Mouse (Mus musculus) lung, embryonic 14.5 days (tissue): ENCODE data around the gene Iqca. TPM values are rescaled to one million over a fixed set of nuclear protein-coding genes. Genes with fewer than 3 reads are reported as not detected.

Experiments
- ATAC-seq: fragments of 200-750 bp; cut with Nextera tagmentation; 2 replicates; pipeline ENCODE4 v1.8.0; 2017; ENCODE audit warnings: mild to moderate bottlenecking, moderate TSS enrichment, moderate library complexity; ENCODE audit not compliant: insufficient read depth
- DNase-seq: peaks from one replicate; pipeline ENCODE4 v3.0.0-alpha.2; 2015
- H3K27ac ChIP-seq: fragments of 300-500 bp; sonication (generic); 2 replicates; pipeline ENCODE4 v1.5.1; 2014; ENCODE audit warnings: low read depth, mild to moderate bottlenecking, moderate library complexity
- H3K27me3 ChIP-seq: fragments of 300-500 bp; sonication (generic); 2 replicates; pipeline ENCODE4 v1.6.1; 2014; ENCODE audit warnings: low read length, control low read depth; ENCODE audit not compliant: insufficient read depth
- H3K36me3 ChIP-seq: fragments of 300-500 bp; sonication (generic); 2 replicates; pipeline ENCODE4 v1.6.1; 2014; ENCODE audit warnings: control low read depth; ENCODE audit not compliant: insufficient read depth
- H3K4me1 ChIP-seq: fragments of 300-500 bp; sonication (generic); 2 replicates; pipeline ENCODE4 v1.6.1; 2014; ENCODE audit warnings: antibody characterized with exemption, control low read depth; ENCODE audit not compliant: insufficient read depth
- H3K4me2 ChIP-seq: fragments of 300-500 bp; sonication (generic); 2 replicates; pipeline ENCODE4 v1.6.1; 2014; ENCODE audit warnings: mild to moderate bottlenecking
- H3K4me3 ChIP-seq: fragments of 300-500 bp; sonication (generic); 2 replicates; pipeline ENCODE4 v1.5.1; 2014; ENCODE audit warnings: low read depth, low read length
- H3K9ac ChIP-seq: fragments of 300-500 bp; sonication (generic); 2 replicates; pipeline ENCODE4 v1.6.1; 2014
- H3K9me3 ChIP-seq: fragments of 300-500 bp; sonication (generic); 2 replicates; pipeline ENCODE4 v1.6.1; 2016; ENCODE audit warnings: low read depth, low read length, control low read depth
- CTCF ChIP-seq: IDR thresholded peaks from 2 replicates; pipeline ENCODE4 v1.5.1; 2016; ENCODE audit warnings: antibody characterized with exemption, low read depth
- WGBS: fragments of 180-500 bp; shearing (Covaris S2); extraction: QIAGEN DNeasy Blood & Tissue Kit; methylation state at CpG from one replicate; pipeline ENCODE4 v1.1.7; 2014; 5-methylcytosine and 5-hydroxymethylcytosine counted together
- polyA plus RNA-seq: library from polyadenylated mRNA; unstranded; fragments of >200 nt; fragmentation: Nextera tagmentation; extraction: Ambion mirVana; gene quantifications from 2 replicates; pipeline ENCODE4 v1.2.1, GENCODE M21; 2014

Gene Iqca
- polyA plus RNA-seq, 1 experiment from 2014 or later = 0.11 TPM

DNA sequence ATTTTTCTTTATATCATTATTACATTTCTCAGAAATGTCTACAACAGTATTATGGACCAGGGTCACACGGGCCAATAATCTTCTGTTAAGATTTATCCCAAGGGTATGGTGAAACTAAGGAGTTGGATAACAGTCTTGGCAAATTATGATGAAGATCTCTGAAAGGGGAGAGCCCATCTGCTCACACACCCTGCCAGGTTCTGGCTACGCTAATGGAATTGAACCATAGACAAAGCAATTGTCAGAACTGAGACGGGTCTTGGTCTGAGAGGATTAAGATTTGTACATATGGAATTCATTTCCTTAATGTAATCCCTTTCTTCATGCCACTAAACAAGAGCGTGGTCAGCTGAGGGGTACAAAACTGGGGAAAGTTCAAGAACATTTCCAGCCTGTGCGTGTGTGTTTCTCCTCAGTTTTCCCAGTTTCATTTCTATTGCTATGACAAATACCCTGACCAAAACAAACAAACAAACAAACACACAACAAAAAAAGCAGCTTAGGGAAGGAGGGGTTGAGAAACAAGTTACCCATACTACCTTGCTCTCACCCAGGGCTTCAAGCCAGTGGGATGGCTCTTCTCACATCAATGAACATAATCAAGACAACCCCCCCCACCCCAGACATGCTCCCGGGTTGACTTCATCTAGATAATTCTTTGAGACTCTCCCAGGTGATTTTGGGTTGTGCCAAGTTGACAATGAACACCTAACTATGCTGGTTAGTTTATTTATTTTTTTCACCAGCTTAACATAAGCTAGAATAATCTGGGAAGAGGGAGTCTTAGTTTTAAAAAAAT is 64.8 kb downstream of the Iqca start:
- Histone ChIP-seq H3K27ac (no peak overlapping the region), H3K9me3 (no peaks in the 10 kb centered on the region), H3K4me1 (no peaks in the 10 kb centered on the region), H3K36me3 (no peaks in the 10 kb centered on the region), H3K9ac (no peak overlapping the region), H3K27me3 (no peaks in the 10 kb centered on the region), H3K4me2 (no peak overlapping the region), H3K4me3 (no peak overlapping the region)
- DNase-seq = no peak
- no peak for TF ChIP-seq CTCF
- no peak for ATAC-seq
- WGBS = 72% methylated on average over 6 of the region's 6 CpGs

DNA sequence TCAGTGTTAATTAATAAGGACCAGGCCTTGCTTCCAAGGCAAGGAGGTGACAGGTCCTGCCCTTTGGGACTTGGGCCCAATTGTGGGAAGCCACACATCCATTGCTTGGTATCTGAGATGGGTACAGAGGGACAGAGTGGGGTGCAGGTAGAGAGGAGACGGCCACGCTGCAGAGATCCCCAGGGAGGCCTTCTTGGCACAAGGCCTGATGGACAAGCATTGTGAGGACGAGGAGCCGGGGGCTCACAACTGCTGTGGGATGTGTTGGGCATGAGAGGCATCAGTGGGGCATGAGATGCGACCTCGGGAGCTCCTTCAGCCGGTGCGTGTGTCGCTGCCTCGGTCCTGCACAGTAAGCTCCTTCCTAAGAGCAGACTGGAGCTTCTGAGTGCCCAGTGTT is 66.7 kb downstream of the Iqca start:
- DNase-seq (no peak), ATAC-seq (no peak)
- no peaks in the 10 kb centered on the region for H3K4me1 ChIP-seq
- no peaks in the 10 kb centered on the region for H3K9me3 ChIP-seq
- H3K27me3 ChIP-seq = no peaks in the 10 kb centered on the region
- H3K4me2 ChIP-seq = no peak overlapping the region
- no peak for TF ChIP-seq CTCF
- H3K9ac ChIP-seq = no peak overlapping the region
- no peaks in the 10 kb centered on the region for H3K36me3 ChIP-seq
- no peak overlapping the region for H3K4me3 ChIP-seq
- 80% methylated on average over 10 of the region's 10 CpGs for WGBS
- H3K27ac ChIP-seq = no peak overlapping the region

DNA sequence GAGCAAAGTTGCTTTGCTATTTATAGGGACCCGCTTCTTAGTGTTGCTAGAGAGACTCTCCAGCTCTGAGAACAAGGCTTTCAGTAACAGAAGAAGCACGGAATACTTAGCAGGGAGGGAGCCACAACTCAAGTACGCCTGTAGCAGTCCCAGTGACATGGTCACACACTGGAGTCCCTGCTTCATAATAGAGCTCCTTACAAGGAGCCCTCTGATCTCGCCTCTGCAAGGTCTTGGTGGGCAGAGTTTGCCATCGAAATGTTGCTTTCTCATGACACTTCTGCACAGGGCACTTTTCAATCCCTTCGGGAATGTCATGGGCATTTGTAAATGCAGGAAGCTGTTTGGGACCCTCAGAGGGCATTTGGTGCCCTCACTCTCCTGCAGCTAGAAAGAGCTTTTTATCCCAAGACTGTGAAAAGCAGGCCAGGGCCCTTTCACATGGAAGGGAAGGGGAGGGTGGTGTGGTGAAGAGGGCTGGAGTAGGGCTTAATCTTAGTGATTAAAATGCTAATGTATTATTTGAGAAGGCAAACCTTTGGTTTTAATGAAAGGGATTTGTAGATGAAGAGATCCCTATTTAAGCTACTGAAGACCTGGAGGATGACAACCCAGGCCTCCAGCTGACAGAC is 67.6 kb downstream of the Iqca start:
- Histone ChIP-seq H3K9me3 (no peaks in the 10 kb centered on the region), H3K4me3 (no peak overlapping the region), H3K9ac (no peak overlapping the region), H3K36me3 (no peaks in the 10 kb centered on the region), H3K4me1 (no peaks in the 10 kb centered on the region), H3K27me3 (no peaks in the 10 kb centered on the region), H3K4me2 (no peak overlapping the region), H3K27ac (no peak overlapping the region)
- ATAC-seq (no peak), DNase-seq (no peak)
- no peak for TF ChIP-seq CTCF
- WGBS = 53% methylated on average over 6 of the region's 6 CpGs

DNA sequence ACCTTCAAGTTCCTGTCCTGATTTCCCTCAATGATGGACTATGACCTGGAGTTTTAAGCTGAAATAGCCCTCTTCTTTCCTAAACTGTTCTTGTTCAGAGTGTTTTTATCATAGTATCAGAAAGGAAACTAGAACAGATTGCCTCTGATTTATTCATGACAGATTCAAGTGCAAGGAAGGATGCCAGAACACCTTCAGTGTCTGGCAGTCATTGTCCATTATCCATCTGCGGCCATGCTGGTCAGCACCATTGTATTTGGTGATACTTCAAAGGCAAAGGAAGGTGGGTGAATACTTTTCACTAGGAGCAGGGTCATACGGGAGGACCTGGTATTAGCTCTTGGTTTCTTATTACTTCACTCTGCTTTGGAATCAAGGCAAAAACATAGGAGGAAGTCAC is 76.9 kb downstream of the Iqca start:
- Histone ChIP-seq H3K27ac (no peak overlapping the region), H3K36me3 (no peaks in the 10 kb centered on the region), H3K27me3 (no peaks in the 10 kb centered on the region), H3K4me1 (no peaks in the 10 kb centered on the region), H3K4me2 (no peak overlapping the region), H3K9me3 (no peaks in the 10 kb centered on the region), H3K9ac (no peak overlapping the region), H3K4me3 (no peak overlapping the region)
- DNase-seq = no peak
- TF ChIP-seq CTCF = no peak
- WGBS = 79% methylated on average over 2 of the region's 2 CpGs
- ATAC-seq = no peak

DNA sequence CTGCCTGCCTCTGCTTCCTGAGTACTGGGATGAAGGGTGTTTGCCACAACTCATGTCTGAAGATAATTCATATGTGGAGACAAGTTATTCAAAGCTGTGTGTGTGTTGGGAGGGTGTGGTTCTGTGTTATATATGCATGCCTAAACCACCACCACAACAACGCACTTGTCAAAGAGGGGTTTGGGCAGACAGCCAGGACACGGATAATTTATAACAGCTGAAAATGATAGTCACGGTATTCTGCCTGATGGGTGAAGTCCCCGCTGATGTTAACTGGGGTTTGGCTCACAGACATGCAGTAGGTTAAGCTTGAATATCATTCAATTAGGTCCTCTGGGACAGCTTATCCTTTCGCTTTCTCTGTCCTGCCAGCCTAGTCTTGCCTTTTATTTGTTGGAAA is 78.4 kb downstream of the Iqca start:
- Histone ChIP-seq H3K27ac (no peak overlapping the region), H3K4me1 (no peaks in the 10 kb centered on the region), H3K4me2 (no peak overlapping the region), H3K36me3 (no peaks in the 10 kb centered on the region), H3K4me3 (no peak overlapping the region), H3K27me3 (no peaks in the 10 kb centered on the region), H3K9ac (no peak overlapping the region), H3K9me3 (no peaks in the 10 kb centered on the region)
- ATAC-seq (no peak), DNase-seq (no peak)
- 55% methylated on average over 5 of the region's 5 CpGs for WGBS
- no peak for TF ChIP-seq CTCF

DNA sequence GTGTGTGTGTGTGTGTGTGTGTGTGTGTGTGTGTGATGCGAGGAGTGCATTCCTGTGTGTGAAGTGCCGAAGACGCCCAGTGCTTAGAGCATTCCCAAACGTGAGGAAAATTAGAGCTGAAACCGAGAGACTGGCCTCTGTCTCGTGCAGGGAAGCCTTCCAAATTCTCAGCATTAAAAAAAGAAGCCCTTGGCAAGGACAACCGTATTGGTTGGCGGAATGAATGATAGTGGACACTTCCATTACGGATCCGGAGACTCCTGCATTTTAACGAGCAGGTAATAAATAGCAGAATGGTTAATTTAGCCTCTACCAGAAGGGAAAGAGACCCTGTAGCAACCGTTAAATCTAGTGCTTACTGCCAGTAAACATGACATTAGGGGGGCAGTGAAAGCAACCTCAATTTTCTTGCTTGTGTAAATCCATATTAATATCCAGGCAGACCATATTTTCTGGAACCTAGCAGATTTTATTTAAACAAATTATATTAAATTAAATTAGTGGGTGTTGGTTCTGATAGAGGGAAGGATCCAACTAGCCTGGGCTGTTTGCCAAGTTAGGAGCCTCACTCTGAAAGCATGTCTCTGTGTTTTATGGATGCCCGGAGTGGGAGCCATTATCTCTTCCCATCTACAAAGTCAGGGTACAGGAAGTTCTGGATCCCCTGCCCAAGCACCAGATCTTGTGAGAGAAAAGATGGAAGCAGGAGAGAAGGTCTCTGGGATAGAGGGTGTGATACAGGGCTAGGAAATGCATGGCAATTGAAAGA is 81.2 kb downstream of the Iqca start:
- 56% methylated on average over 13 of the region's 13 CpGs for WGBS
- H3K36me3 ChIP-seq = no peaks in the 10 kb centered on the region
- ATAC-seq (no peak), DNase-seq (peak; percentile 51)
- no peak overlapping the region for H3K27ac ChIP-seq
- no peak for TF ChIP-seq CTCF
- no peaks in the 10 kb centered on the region for H3K27me3 ChIP-seq
- no peak overlapping the region for H3K4me2 ChIP-seq
- no peaks in the 10 kb centered on the region for H3K9me3 ChIP-seq
- H3K9ac ChIP-seq = no peak overlapping the region
- no peaks in the 10 kb centered on the region for H3K4me1 ChIP-seq
- H3K4me3 ChIP-seq = no peak overlapping the region

DNA sequence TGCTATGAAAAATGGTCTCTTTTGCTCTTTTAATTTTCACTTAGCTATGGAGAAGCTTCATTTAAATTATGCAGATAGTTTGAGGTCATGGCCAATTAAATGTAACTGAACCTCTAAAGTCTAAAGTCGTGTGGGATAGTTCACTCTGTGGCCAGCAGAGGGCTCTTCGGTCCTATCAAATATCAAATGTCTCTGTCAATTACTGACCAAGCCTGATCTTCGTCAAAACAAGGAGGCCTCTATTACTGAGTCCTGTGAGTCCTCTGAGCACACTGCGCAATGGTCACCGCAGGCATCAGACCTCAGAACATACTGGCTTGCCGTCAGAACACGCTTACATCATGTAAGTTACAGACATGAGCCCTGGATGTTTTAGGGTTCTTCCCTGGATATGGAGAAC is 92.6 kb downstream of the Iqca start:
- Histone ChIP-seq H3K9me3 (no peaks in the 10 kb centered on the region), H3K36me3 (no peaks in the 10 kb centered on the region), H3K9ac (no peak overlapping the region), H3K4me1 (no peaks in the 10 kb centered on the region), H3K4me3 (no peak overlapping the region), H3K4me2 (no peak overlapping the region), H3K27me3 (peaks cover 5% of the 10 kb centered on the region; the same call in 1 of the 2 replicates), H3K27ac (no peak overlapping the region)
- ATAC-seq (peak; percentile 52; the same call in 1 of the 2 replicates), DNase-seq (peak; percentile 89)
- peak; percentile 78 for TF ChIP-seq CTCF
- WGBS = 23% methylated on average over 7 of the region's 7 CpGs
